Mouse (Mus musculus) CH12.LX (cell line): ENCODE measurements around the gene Aldh3a1. TPM values are rescaled to one million over a fixed set of nuclear protein-coding genes. Genes with fewer than 3 reads are reported as not detected.

Experiments used
- DNase-seq: peaks from one replicate; pipeline ENCODE4 v3.0.0-alpha.2; 2013; ENCODE audit errors: extremely low read depth
- H3K27ac ChIP-seq: 2 replicates; pipeline ENCODE4 v1.5.1; 2012; ENCODE audit warnings: low read depth, mild to moderate bottlenecking, control low read depth, moderate library complexity; ENCODE audit not compliant: insufficient read depth
- H3K27me3 ChIP-seq: replicated peaks from 2 replicates; pipeline ENCODE3; 2012; ENCODE audit warnings: inconsistent platforms
- H3K36me3 ChIP-seq, 2 experiments: replicated peaks in 1 of 2; 2 replicates each; pipeline versions ENCODE3 to v1.6.1; 2012; ENCODE audit warnings: inconsistent platforms in 1 of 2, low read length in 1 of 2, mild to moderate bottlenecking in 1 of 2, mixed read lengths in 1 of 2, moderate library complexity in 1 of 2; ENCODE audit not compliant: control insufficient read depth in 1 of 2, insufficient read depth in 1 of 2
- H3K4me1 ChIP-seq, 2 experiments: 2 replicates each; pipeline ENCODE4 v1.6.1; 2012; ENCODE audit warnings: inconsistent platforms in 1 of 2, moderate library complexity in 1 of 2; ENCODE audit not compliant: insufficient read depth in 2 of 2, control insufficient read depth in 1 of 2
- H3K4me2 ChIP-seq: 2 replicates; pipeline ENCODE4 v1.6.1; 2012; ENCODE audit warnings: low read depth, mild to moderate bottlenecking, control low read depth; ENCODE audit not compliant: poor library complexity, insufficient read depth, severe bottlenecking
- H3K4me3 ChIP-seq, 3 experiments: fragments of 150-350 bp in 1 of 3; sonication (generic) in 1 of 3; replicated peaks in 1 of 3; 2 replicates each; pipeline versions ENCODE3 to v1.5.1; 2011 to 2012; ENCODE audit warnings: low read depth in 2 of 3, low read length in 2 of 3, mild to moderate bottlenecking in 2 of 3, moderate library complexity in 2 of 3, control low read depth in 1 of 3, improper control_type of control experiment in 1 of 3, inconsistent platforms in 1 of 3, mixed read lengths in 1 of 3; ENCODE audit not compliant: poor library complexity in 1 of 3
- H3K79me2 ChIP-seq: replicated peaks from 2 replicates; pipeline ENCODE4 v1.6.1; 2012; ENCODE audit warnings: mild to moderate bottlenecking, moderate library complexity; ENCODE audit not compliant: control insufficient read depth, poor library complexity, insufficient read depth, severe bottlenecking; ENCODE audit errors: extremely low read depth
- H3K9ac ChIP-seq: 2 replicates; pipeline ENCODE4 v1.6.1; 2012; ENCODE audit warnings: low read depth, mild to moderate bottlenecking, control low read depth, moderate library complexity; ENCODE audit not compliant: insufficient read depth
- H3K9me3 ChIP-seq: replicated peaks from 2 replicates; pipeline ENCODE3; 2012; ENCODE audit warnings: low read length, inconsistent platforms, mixed read lengths
- BHLHE40 ChIP-seq: IDR thresholded peaks from 2 replicates; pipeline ENCODE4 v1.6.1; 2011; ENCODE audit warnings: mild to moderate bottlenecking, low read depth, low read length, improper control_type of control experiment
- CHD2 ChIP-seq: IDR thresholded peaks from 2 replicates; pipeline ENCODE4 v1.6.1; 2011; ENCODE audit warnings: low read length, improper control_type of control experiment
- CTCF ChIP-seq, 2 experiments: IDR thresholded peaks in 1 of 2; conservative IDR thresholded peaks in 1 of 2; 2 replicates each; pipeline ENCODE4 v1.5.1; 2011 to 2012; ENCODE audit warnings: low read depth in 2 of 2, low read length in 2 of 2, improper control_type of control experiment in 1 of 2, inconsistent platforms in 1 of 2, mild to moderate bottlenecking in 1 of 2, moderate library complexity in 1 of 2
- EP300 ChIP-seq: IDR thresholded peaks from 2 replicates; pipeline ENCODE4 v1.6.1; 2011; ENCODE audit warnings: low read length, improper control_type of control experiment
- ETS1 ChIP-seq: conservative IDR thresholded peaks from 2 replicates; pipeline ENCODE4 v1.6.1; 2012; ENCODE audit warnings: low read depth, mild to moderate bottlenecking, inconsistent platforms, low read length, improper control_type of control experiment, moderate library complexity
- GABPA ChIP-seq: IDR thresholded peaks from 2 replicates; pipeline ENCODE4 v1.6.1; 2012; ENCODE audit warnings: low read depth, low read length, improper control_type of control experiment, inconsistent platforms; ENCODE audit not compliant: insufficient replicate concordance
- IRF4 ChIP-seq: IDR thresholded peaks from 2 replicates; pipeline ENCODE4 v1.6.1; 2014; ENCODE audit warnings: low read depth, mild to moderate bottlenecking, inconsistent platforms, low read length, improper control_type of control experiment
- JUN ChIP-seq: IDR thresholded peaks from 2 replicates; pipeline ENCODE4 v1.6.1; 2011; ENCODE audit warnings: low read depth, mild to moderate bottlenecking, low read length, improper control_type of control experiment, moderate library complexity; ENCODE audit not compliant: insufficient read depth
- JUND ChIP-seq: conservative IDR thresholded peaks from 2 replicates; pipeline ENCODE4 v1.6.1; 2011; ENCODE audit warnings: low read depth, low read length, improper control_type of control experiment
- MAFK ChIP-seq: IDR thresholded peaks from 2 replicates; pipeline ENCODE4 v1.6.1; 2011; ENCODE audit warnings: low read length, improper control_type of control experiment; ENCODE audit not compliant: insufficient replicate concordance
- MAX ChIP-seq: IDR thresholded peaks from 2 replicates; pipeline ENCODE4 v1.6.1; 2011; ENCODE audit warnings: low read length, improper control_type of control experiment
- MAZ ChIP-seq: IDR thresholded peaks from 2 replicates; pipeline ENCODE4 v1.6.1; 2012; ENCODE audit warnings: low read depth, mild to moderate bottlenecking, inconsistent platforms, low read length, improper control_type of control experiment, moderate library complexity
- MXI1 ChIP-seq: IDR thresholded peaks from 2 replicates; pipeline ENCODE4 v1.6.1; 2011; ENCODE audit warnings: mild to moderate bottlenecking, low read depth, low read length, improper control_type of control experiment
- NELFE ChIP-seq: IDR thresholded peaks from 2 replicates; pipeline ENCODE4 v1.6.1; 2011; ENCODE audit warnings: low read depth, low read length, improper control_type of control experiment
- NRF1 ChIP-seq: IDR thresholded peaks from 2 replicates; pipeline ENCODE4 v1.6.1; 2014; ENCODE audit warnings: low read depth, mild to moderate bottlenecking, inconsistent platforms, low read length, improper control_type of control experiment, moderate library complexity
- POLR2AphosphoS2 ChIP-seq: IDR thresholded peaks from 2 replicates; pipeline ENCODE4 v1.6.1; 2011; ENCODE audit warnings: low read depth, low read length, improper control_type of control experiment
- SMC3 ChIP-seq: IDR thresholded peaks from 2 replicates; pipeline ENCODE4 v1.6.1; 2011; ENCODE audit warnings: low read depth, low read length, improper control_type of control experiment
- TBP ChIP-seq: conservative IDR thresholded peaks from 2 replicates; pipeline ENCODE4 v1.6.1; 2011; ENCODE audit warnings: low read depth, low read length, improper control_type of control experiment
- TCF12 ChIP-seq: IDR thresholded peaks from 2 replicates; pipeline ENCODE4 v1.6.1; 2014; ENCODE audit warnings: low read depth, mild to moderate bottlenecking, inconsistent platforms, low read length, improper control_type of control experiment
- UBTF ChIP-seq: IDR thresholded peaks from 2 replicates; pipeline ENCODE4 v1.6.1; 2012; ENCODE audit warnings: low read depth, mild to moderate bottlenecking, inconsistent platforms, low read length, improper control_type of control experiment, moderate library complexity
- USF1 ChIP-seq: IDR thresholded peaks from 2 replicates; pipeline ENCODE4 v1.6.1; 2014; ENCODE audit warnings: low read depth, mild to moderate bottlenecking, inconsistent platforms, low read length, improper control_type of control experiment
- USF2 ChIP-seq: conservative IDR thresholded peaks from 2 replicates; pipeline ENCODE4 v1.6.1; 2011; ENCODE audit warnings: low read depth, low read length, improper control_type of control experiment
- ZC3H11A ChIP-seq: IDR thresholded peaks from 2 replicates; pipeline ENCODE4 v1.6.1; 2012; ENCODE audit warnings: low read depth, mild to moderate bottlenecking, inconsistent platforms, low read length, improper control_type of control experiment
- ZNF384 ChIP-seq: IDR thresholded peaks from 2 replicates; pipeline ENCODE4 v1.6.1; 2012; ENCODE audit warnings: low read depth, low read length, improper control_type of control experiment, inconsistent platforms
- dilution Hi-C: fragments of 300-500 bp; cut with MboI; formaldehyde crosslinking; loops from 2 replicates; pipeline ENCODE4 v1.14.3; 2020; ENCODE audit warnings: low sequenced_read_pairs; ENCODE audit not compliant: extremely low pct_unique_long_range_greater_than_20kb, extremely low pct_ligation_motif_present
- in situ Hi-C: fragments of 300-500 bp; cut with MboI; formaldehyde crosslinking; loops from 3 replicates; pipeline ENCODE4 v1.14.3; 2019; ENCODE audit warnings: low sequenced_read_pairs, low pct_ligation_motif_present, low pct_unique_long_range_greater_than_20kb, mixed read lengths
- polyA plus RNA-seq: library from polyadenylated mRNA; unstranded; fragments of >175 nt; gene quantifications from 2 replicates; pipeline ENCODE4 v1.2.1, GENCODE M21; 2012; ENCODE audit warnings: low read depth; ENCODE audit not compliant: insufficient read length
- total RNA-seq, 2 experiments: library from RNA; depleted of rRNA; stranded (reverse); fragments of 300-350 nt in 1 of 2; fragments of >200 nt in 1 of 2; gene quantifications; 2 replicates each; pipeline ENCODE4 v1.2.3; 2012 to 2014

Gene Aldh3a1
- total and polyA plus RNA-seq, 3 experiments, result 0.12 to 0.25 (median 0.13) TPM

DNA sequence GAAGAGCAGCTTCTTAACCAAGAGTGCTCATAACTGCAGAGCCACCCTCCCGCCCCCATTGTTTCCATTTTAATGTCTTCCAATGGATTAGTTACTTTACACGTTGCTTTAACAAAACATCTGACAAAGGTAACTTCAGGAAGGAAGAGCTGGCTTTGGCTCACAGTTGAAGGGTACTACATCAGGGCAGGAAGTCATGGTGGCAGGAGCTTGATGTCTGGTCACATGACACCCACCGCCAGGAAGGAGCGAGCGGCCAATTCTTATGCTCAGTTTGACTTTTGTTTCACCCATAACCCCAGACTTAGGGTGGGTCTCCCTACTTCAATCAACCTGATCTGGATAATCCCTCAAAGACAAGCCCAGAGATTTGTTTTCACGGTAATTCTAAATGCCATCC is 51.8 kb downstream of the Aldh3a1 start:
- TF ChIP-seq CTCF (conservative IDR thresholded peaks at IDR 0.05 in 1 of 2, IDR thresholded peaks at IDR 0.05 in 1 of 2; ENCODE audit: low read depth in 2 of 2, low read length in 2 of 2) (no peak), USF1 (no peak), ETS1 (no peak), USF2 (no peak), MAFK (no peak), MAX (no peak), GABPA (no peak), IRF4 (no peak), TBP (no peak)
- Histone ChIP-seq H3K27ac (no peak overlapping the region), H3K9me3 (peaks cover 4% of the 10 kb centered on the region), H3K79me2 (no peaks in the 10 kb centered on the region), H3K4me1 (no peaks in the 10 kb centered on the region), H3K36me3 (peaks cover 84 to 94% of the 10 kb centered on the region in 2 experiments), H3K27me3 (no peaks in the 10 kb centered on the region), H3K9ac (no peak overlapping the region), H3K4me3 (no peak overlapping the region), H3K4me2 (no peak overlapping the region)
- dilution Hi-C loops (no loop called here), in situ Hi-C loops (no loop called here)
- no peak for DNase-seq

DNA sequence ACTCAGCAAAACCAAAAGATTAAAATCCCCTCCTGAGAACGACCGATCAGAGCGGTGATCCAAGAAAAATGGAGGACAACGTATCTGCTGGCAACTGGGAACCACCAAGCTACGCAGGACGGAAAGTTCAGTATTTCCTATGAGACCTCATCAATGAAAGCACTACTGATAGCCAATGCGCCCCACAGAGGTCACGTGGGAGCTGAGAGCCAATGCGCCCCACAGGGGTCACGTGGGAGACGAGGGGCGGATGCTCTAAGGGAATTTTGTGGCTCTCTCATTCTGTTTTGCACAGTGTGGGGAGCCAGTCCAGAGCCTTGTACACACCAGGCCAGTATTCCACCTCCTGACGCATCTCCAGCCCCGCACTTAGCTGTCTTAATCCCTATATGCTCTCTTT is 55.2 kb downstream of the Aldh3a1 start:
- H3K9me3 ChIP-seq, result no peaks in the 10 kb centered on the region
- no peaks in the 10 kb centered on the region for H3K27me3 ChIP-seq
- dilution Hi-C loops, result no loop called here
- peaks cover 0 to 13% of the 10 kb centered on the region in 2 experiments; a peak in 2 of 4 replicates for H3K4me1 ChIP-seq
- H3K4me3 ChIP-seq, result no peak overlapping the region
- H3K79me2 ChIP-seq, result peaks cover 5% of the 10 kb centered on the region; the same call in 1 of the 2 replicates
- no peak overlapping the region for H3K4me2 ChIP-seq
- no peak for TF ChIP-seq ETS1
- TF ChIP-seq USF1, result no peak
- TF ChIP-seq TBP, result no peak
- in situ Hi-C loops, result no loop called here
- no peak for DNase-seq
- H3K27ac ChIP-seq, result no peak overlapping the region
- H3K36me3 ChIP-seq, result peaks cover 65 to 74% of the 10 kb centered on the region in 2 experiments
- H3K9ac ChIP-seq, result no peak overlapping the region

DNA sequence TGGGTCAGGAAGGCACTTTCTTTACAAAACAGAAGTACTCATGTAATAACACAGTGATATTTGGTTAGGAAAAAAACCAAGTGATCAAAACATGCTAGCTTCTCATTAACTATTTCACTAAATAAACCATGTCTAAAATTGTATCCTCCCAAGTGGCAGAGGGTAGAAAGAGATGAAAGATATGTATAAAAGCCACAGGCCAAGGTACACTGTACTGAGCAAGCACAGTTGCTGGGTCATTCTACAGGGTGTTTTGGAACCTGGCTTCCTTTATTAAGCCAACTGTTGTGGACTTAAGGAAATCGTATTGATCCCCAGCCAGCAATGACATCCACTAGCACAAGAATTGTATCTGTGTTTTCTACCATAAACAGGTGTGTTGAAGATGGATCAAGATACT is 56.5 kb downstream of the Aldh3a1 start:
- Histone ChIP-seq H3K9me3 (no peaks in the 10 kb centered on the region), H3K4me3 (no peak overlapping the region), H3K27ac (no peak overlapping the region), H3K36me3 (peaks cover 54 to 60% of the 10 kb centered on the region in 2 experiments), H3K79me2 (peaks cover 5% of the 10 kb centered on the region; the same call in 1 of the 2 replicates), H3K4me1 (peaks cover 0 to 21% of the 10 kb centered on the region in 2 experiments; a peak in 2 of 4 replicates), H3K27me3 (peaks cover 4% of the 10 kb centered on the region), H3K4me2 (no peak overlapping the region), H3K9ac (no peak overlapping the region)
- dilution Hi-C loops, result no loop called here
- DNase-seq, result no peak
- TF ChIP-seq MAZ (no peak), BHLHE40 (no peak), UBTF (no peak), NELFE (no peak), CHD2 (no peak), MXI1 (no peak), JUN (no peak), ZNF384 (no peak), EP300 (no peak), SMC3 (no peak), POLR2AphosphoS2 (no peak), USF2 (no peak), JUND (no peak), NRF1 (no peak), ZC3H11A (no peak), TCF12 (no peak), IRF4 (no peak), USF1 (no peak), CTCF (conservative IDR thresholded peaks at IDR 0.05 in 1 of 2, IDR thresholded peaks at IDR 0.05 in 1 of 2; ENCODE audit: low read depth in 2 of 2, low read length in 2 of 2) (no peak)
- in situ Hi-C loops, result no loop called here
